Mouse (Mus musculus): ENCODE measurements around the gene Rad23a. TPM values are rescaled to one million over a fixed set of nuclear protein-coding genes. Genes with fewer than 3 reads are reported as not detected.
A peak's percentile ranks its signal among the peaks of the same experiment; 100 is the strongest.

Rad23a gene
- polyA plus RNA-seq, 1 experiment = 68.3 TPM

- Histone ChIP-seq H3K27me3 (ENCODE audit: control insufficient read depth, insufficient read depth, insufficient read length) (no peaks in the 10 kb centered on the region), H3K79me3 (ENCODE audit: low read depth) (peaks cover 80% of the 10 kb centered on the region), H3ac (ENCODE audit: control insufficient read depth, insufficient read length, low read depth) (no peak overlapping the region), H3K36me3 (ENCODE audit: control insufficient read depth, insufficient read depth) (no peaks in the 10 kb centered on the region), H3K79me2 (ENCODE audit: control insufficient read depth, insufficient read depth) (peaks cover 100% of the 10 kb centered on the region), H3K4me3 (ENCODE audit: insufficient read depth, poor library complexity, severe bottlenecking) (no peak overlapping the region)
- no peak for TF ChIP-seq USF1 (IDR thresholded peaks at IDR 0.05; ENCODE audit: low read depth)
- no peak for TF ChIP-seq CEBPB (IDR thresholded peaks at IDR 0.05; ENCODE audit: low read depth)
- TF ChIP-seq FOSL1 (IDR thresholded peaks at IDR 0.05; ENCODE audit: insufficient read depth, low read length, poor library complexity, severe bottlenecking) = no peak
- TF ChIP-seq MYOG (IDR thresholded peaks at IDR 0.05; ENCODE audit: control insufficient read depth, extremely low read depth, insufficient read length) = no peak
- no peak for TF ChIP-seq MYOD1 (IDR thresholded peaks at IDR 0.05; ENCODE audit: control insufficient read depth, insufficient read length, low read depth)
- TF ChIP-seq MAX (IDR thresholded peaks at IDR 0.05) = no peak
- TF ChIP-seq CTCF (IDR thresholded peaks at IDR 0.05; ENCODE audit: control insufficient read depth, insufficient read depth, insufficient read length) = no peak
Observed at GRCm38 (mm10) chr8:84786801-84787467, 53.5 kb downstream of the Rad23a start.

- peaks cover 100% of the 10 kb centered on the region for H3K79me2 ChIP-seq (ENCODE audit: control insufficient read depth, insufficient read depth)
- H3K4me3 ChIP-seq (ENCODE audit: insufficient read depth, poor library complexity, severe bottlenecking) = no peak overlapping the region
- H3K36me3 ChIP-seq (ENCODE audit: control insufficient read depth, insufficient read depth) = no peaks in the 10 kb centered on the region
- no peaks in the 10 kb centered on the region for H3K27me3 ChIP-seq (ENCODE audit: control insufficient read depth, insufficient read depth, insufficient read length)
- TF ChIP-seq MYOD1 (IDR thresholded peaks at IDR 0.05; ENCODE audit: control insufficient read depth, insufficient read length, low read depth) (no peak), USF1 (IDR thresholded peaks at IDR 0.05; ENCODE audit: low read depth) (no peak), CTCF (IDR thresholded peaks at IDR 0.05; ENCODE audit: control insufficient read depth, insufficient read depth, insufficient read length) (no peak), MYOG (IDR thresholded peaks at IDR 0.05; ENCODE audit: control insufficient read depth, extremely low read depth, insufficient read length) (no peak), MAX (IDR thresholded peaks at IDR 0.05) (no peak), CEBPB (IDR thresholded peaks at IDR 0.05; ENCODE audit: low read depth) (no peak)
- H3K79me3 ChIP-seq (ENCODE audit: low read depth) = peaks cover 80% of the 10 kb centered on the region
- H3ac ChIP-seq (ENCODE audit: control insufficient read depth, insufficient read length, low read depth) = no peak overlapping the region
Observed at GRCm38 (mm10) chr8:84785756-84786677, 54.4 kb downstream of the Rad23a start.

- Histone ChIP-seq H3K4me3 (ENCODE audit: insufficient read depth, poor library complexity, severe bottlenecking) (no peak overlapping the region), H3K27me3 (ENCODE audit: control insufficient read depth, insufficient read depth, insufficient read length) (no peaks in the 10 kb centered on the region), H3K79me2 (ENCODE audit: control insufficient read depth, insufficient read depth) (peaks cover 100% of the 10 kb centered on the region), H3K79me3 (ENCODE audit: low read depth) (peaks cover 77% of the 10 kb centered on the region), H3ac (ENCODE audit: control insufficient read depth, insufficient read length, low read depth) (no peak overlapping the region), H3K36me3 (ENCODE audit: control insufficient read depth, insufficient read depth) (no peaks in the 10 kb centered on the region)
- TF ChIP-seq CEBPB (IDR thresholded peaks at IDR 0.05; ENCODE audit: low read depth) = no peak
- no peak for TF ChIP-seq USF1 (IDR thresholded peaks at IDR 0.05; ENCODE audit: low read depth)
- no peak for TF ChIP-seq MYOD1 (IDR thresholded peaks at IDR 0.05; ENCODE audit: control insufficient read depth, insufficient read length, low read depth)
- no peak for TF ChIP-seq MYOG (IDR thresholded peaks at IDR 0.05; ENCODE audit: control insufficient read depth, extremely low read depth, insufficient read length)
- no peak for TF ChIP-seq FOSL1 (IDR thresholded peaks at IDR 0.05; ENCODE audit: insufficient read depth, low read length, poor library complexity, severe bottlenecking)
- no peak for TF ChIP-seq MAX (IDR thresholded peaks at IDR 0.05)
Observed at GRCm38 (mm10) chr8:84785506-84785755, 55.0 kb downstream of the Rad23a start.

DNA sequence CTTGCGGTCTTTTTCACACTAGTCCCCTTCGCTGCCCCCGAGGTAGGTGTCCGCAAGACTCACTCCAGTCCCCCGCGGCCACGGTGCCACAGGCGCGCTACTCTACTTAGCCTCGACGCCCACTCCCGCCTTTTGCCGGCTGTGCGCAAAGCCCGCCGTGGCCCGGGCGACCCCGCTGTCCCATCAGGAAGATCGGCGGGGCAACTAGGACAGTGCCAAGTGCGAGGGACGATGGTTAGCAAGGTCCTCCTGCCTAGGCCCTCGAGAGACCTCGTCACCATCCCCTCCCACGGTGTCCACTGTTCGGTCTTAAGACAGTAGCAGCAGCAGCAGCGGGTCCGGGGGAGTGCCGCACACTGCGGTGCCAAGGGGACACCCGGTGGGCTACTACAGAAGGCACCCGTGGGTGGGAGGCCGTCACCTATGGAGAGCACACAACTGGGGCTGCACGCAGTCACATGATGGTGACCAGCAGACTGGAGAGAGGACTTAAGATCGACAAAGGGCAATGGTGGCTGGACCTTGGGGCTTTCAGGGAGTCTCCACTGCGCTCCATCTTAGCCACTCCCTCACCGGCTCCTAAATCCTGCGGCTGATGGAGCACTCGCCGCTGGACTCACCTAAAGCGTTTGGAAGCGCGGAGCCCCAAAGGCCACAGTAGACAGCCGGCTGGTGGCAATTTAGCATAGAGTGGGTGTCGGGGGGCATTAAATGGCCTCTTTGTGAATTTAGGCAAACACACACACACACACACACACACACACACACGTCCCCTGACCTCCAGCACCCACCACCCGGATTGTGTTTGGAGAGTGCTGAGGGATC is 55.6 kb downstream of the Rad23a start:
- Histone ChIP-seq H3K36me3 (ENCODE audit: control insufficient read depth, insufficient read depth) (no peaks in the 10 kb centered on the region), H3K4me3 (ENCODE audit: insufficient read depth, poor library complexity, severe bottlenecking) (no peak overlapping the region), H3K27me3 (ENCODE audit: control insufficient read depth, insufficient read depth, insufficient read length) (no peaks in the 10 kb centered on the region), H3K79me3 (ENCODE audit: low read depth) (peaks cover 76% of the 10 kb centered on the region), H3K79me2 (ENCODE audit: control insufficient read depth, insufficient read depth) (peaks cover 100% of the 10 kb centered on the region), H3ac (ENCODE audit: control insufficient read depth, insufficient read length, low read depth) (peak overlapping the region; percentile 27)
- TF ChIP-seq CEBPB (IDR thresholded peaks at IDR 0.05; ENCODE audit: low read depth) (no peak), FOSL1 (IDR thresholded peaks at IDR 0.05; ENCODE audit: insufficient read depth, low read length, poor library complexity, severe bottlenecking) (no peak), MAX (IDR thresholded peaks at IDR 0.05) (no peak), CTCF (IDR thresholded peaks at IDR 0.05; ENCODE audit: control insufficient read depth, insufficient read depth, insufficient read length) (no peak), MYOD1 (IDR thresholded peaks at IDR 0.05; ENCODE audit: control insufficient read depth, insufficient read length, low read depth) (no peak), MYOG (IDR thresholded peaks at IDR 0.05; ENCODE audit: control insufficient read depth, extremely low read depth, insufficient read length) (no peak), USF1 (IDR thresholded peaks at IDR 0.05; ENCODE audit: low read depth) (no peak)

Small RNA genes within 50 kb of the gene (microRNA-seq; reads per million reads assigned to microRNA genes)
- 1.6 reads per million, percentile 35 among the genes with 10 or more reads in this experiment for gene Mir7069 (ENCODE audit: borderline microRNAs expressed)

Other genes starting within 250 kb of the Rad23a start
- gene Ier2, start 177.8 kb downstream of the Rad23a start, polyA plus RNA-seq (2012; fragmentation: generic; extraction: Trizol) = 61.4 TPM
- 117 TPM for gene Trmt1, start 154.4 kb downstream of the Rad23a start, polyA plus RNA-seq (2012; fragmentation: generic; extraction: Trizol)
- 81.5 TPM for gene Nacc1, start 152.8 kb downstream of the Rad23a start, polyA plus RNA-seq (2012; fragmentation: generic; extraction: Trizol)
- gene Lyl1, start 139.2 kb downstream of the Rad23a start, polyA plus RNA-seq (2012; fragmentation: generic; extraction: Trizol) = 0.04 TPM
- 2.9 TPM for gene G430095P16Rik, start 117.7 kb downstream of the Rad23a start, polyA plus RNA-seq (2012; fragmentation: generic; extraction: Trizol)
- 50.7 TPM for gene Nfix, start 40.3 kb downstream of the Rad23a start, polyA plus RNA-seq (2012; fragmentation: generic; extraction: Trizol)
- 2.4 TPM for gene Dand5, start 17.8 kb downstream of the Rad23a start, polyA plus RNA-seq (2012; fragmentation: generic; extraction: Trizol)
- gene Gadd45gip1, start 9.1 kb downstream of the Rad23a start, polyA plus RNA-seq (2012; fragmentation: generic; extraction: Trizol) = 32.5 TPM
- 687 TPM for gene Calr, start 6.3 kb upstream of the Rad23a start, polyA plus RNA-seq (2012; fragmentation: generic; extraction: Trizol)
- 104 TPM for gene Farsa, start 16.3 kb upstream of the Rad23a start, polyA plus RNA-seq (2012; fragmentation: generic; extraction: Trizol)
- 8.5 TPM for gene Syce2, start 31.4 kb upstream of the Rad23a start, polyA plus RNA-seq (2012; fragmentation: generic; extraction: Trizol)
- 11.4 TPM for gene Gcdh, start 53.3 kb upstream of the Rad23a start, polyA plus RNA-seq (2012; fragmentation: generic; extraction: Trizol)
- 0.09 TPM for gene Klf1, start 61.3 kb upstream of the Rad23a start, polyA plus RNA-seq (2012; fragmentation: generic; extraction: Trizol)
- gene Dnase2a, start 67.9 kb upstream of the Rad23a start, polyA plus RNA-seq (2012; fragmentation: generic; extraction: Trizol) = 9.0 TPM
- not detected for gene Mast1, start 96.7 kb upstream of the Rad23a start, polyA plus RNA-seq (2012; fragmentation: generic; extraction: Trizol)
- gene Rtbdn, start 106.3 kb upstream of the Rad23a start, polyA plus RNA-seq (2012; fragmentation: generic; extraction: Trizol) = 0.05 TPM
- gene Gm49661, start 128.8 kb upstream of the Rad23a start, polyA plus RNA-seq (2012; fragmentation: generic; extraction: Trizol) = not detected
- 609 TPM for gene Prdx2, start 128.9 kb upstream of the Rad23a start, polyA plus RNA-seq (2012; fragmentation: generic; extraction: Trizol)
- gene Rnaseh2a, start 129.1 kb upstream of the Rad23a start, polyA plus RNA-seq (2012; fragmentation: generic; extraction: Trizol) = 145 TPM
- 158 TPM for gene Junb, start 138.1 kb upstream of the Rad23a start, polyA plus RNA-seq (2012; fragmentation: generic; extraction: Trizol)
- gene Hook2, start 149.9 kb upstream of the Rad23a start, polyA plus RNA-seq (2012; fragmentation: generic; extraction: Trizol) = 7.0 TPM
- gene Best2, start 173.9 kb upstream of the Rad23a start, polyA plus RNA-seq (2012; fragmentation: generic; extraction: Trizol) = 0.04 TPM
- 253 TPM for gene Asna1, start 184.6 kb upstream of the Rad23a start, polyA plus RNA-seq (2012; fragmentation: generic; extraction: Trizol)
- gene Trir, start 186.2 kb upstream of the Rad23a start, polyA plus RNA-seq (2012; fragmentation: generic; extraction: Trizol) = 321 TPM
- gene Tnpo2, start 196.2 kb upstream of the Rad23a start, polyA plus RNA-seq (2012; fragmentation: generic; extraction: Trizol) = 52.0 TPM
- gene Fbxw9, start 219.4 kb upstream of the Rad23a start, polyA plus RNA-seq (2012; fragmentation: generic; extraction: Trizol) = 20.0 TPM
- gene Gm5741, start 227.3 kb upstream of the Rad23a start, polyA plus RNA-seq (2012; fragmentation: generic; extraction: Trizol) = not detected
- 123 TPM for gene Dhps, start 231.1 kb upstream of the Rad23a start, polyA plus RNA-seq (2012; fragmentation: generic; extraction: Trizol)
- 152 TPM for gene Wdr83os, start 240.1 kb upstream of the Rad23a start, polyA plus RNA-seq (2012; fragmentation: generic; extraction: Trizol)
- gene Wdr83, start 240.6 kb upstream of the Rad23a start, polyA plus RNA-seq (2012; fragmentation: generic; extraction: Trizol) = 25.0 TPM
- 9.8 TPM for gene Man2b1, start 242.6 kb upstream of the Rad23a start, polyA plus RNA-seq (2012; fragmentation: generic; extraction: Trizol)

Measured in C2C12 (cell line).